Mouse (Mus musculus): ENCODE data around the gene Dph1.
"Not testable (repeated sequence)": the region's sequence is repeated elsewhere in the genome, so short reads cannot be mapped to it uniquely, and the experiment has no call there.

The Dph1 gene

DNA sequence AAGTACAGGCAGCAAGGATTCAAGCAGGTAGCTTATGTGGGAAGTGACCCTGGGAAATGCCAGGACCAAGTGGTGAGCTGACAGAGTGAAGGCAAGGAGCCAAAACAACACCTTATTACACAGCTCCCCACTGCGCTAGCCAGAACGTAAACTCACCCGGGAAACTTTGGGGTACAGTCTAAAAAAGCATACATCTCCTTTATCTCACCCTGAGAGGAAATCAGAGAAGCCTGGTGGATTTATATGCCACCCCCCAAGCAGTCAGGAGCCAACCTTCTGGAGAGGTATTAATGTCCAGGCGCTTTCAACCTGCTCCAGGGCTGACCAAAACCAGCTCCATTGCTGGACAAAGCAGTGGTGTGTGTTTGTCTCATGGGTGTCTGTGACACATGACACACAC lies 12.9 kb upstream of the Dph1 start:
- no peak for DNase-seq (ENCODE audit: low spot score in 2 of 2)

DNA sequence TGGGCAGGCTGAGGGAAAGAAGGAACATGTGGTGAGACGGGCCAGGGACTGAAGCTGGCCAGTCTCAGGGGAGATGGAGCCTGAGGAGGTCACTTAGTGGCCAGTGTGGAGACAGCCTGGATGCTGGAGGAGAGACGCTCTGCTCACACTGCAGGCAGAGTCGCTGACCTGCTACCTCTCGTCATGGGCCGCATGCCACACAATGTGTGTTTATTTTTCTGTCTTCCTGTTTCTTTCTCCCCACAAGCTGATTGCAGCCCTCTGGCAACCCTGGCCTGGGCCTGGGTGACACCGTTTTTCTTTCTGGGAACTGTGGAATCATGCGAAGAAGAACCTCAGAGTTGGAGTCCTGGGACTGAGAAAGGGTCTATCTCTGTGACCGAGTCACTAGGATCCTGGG lies 10.7 kb upstream of the Dph1 start:
- DNase-seq (ENCODE audit: low spot score in 2 of 2): no peak

DNA sequence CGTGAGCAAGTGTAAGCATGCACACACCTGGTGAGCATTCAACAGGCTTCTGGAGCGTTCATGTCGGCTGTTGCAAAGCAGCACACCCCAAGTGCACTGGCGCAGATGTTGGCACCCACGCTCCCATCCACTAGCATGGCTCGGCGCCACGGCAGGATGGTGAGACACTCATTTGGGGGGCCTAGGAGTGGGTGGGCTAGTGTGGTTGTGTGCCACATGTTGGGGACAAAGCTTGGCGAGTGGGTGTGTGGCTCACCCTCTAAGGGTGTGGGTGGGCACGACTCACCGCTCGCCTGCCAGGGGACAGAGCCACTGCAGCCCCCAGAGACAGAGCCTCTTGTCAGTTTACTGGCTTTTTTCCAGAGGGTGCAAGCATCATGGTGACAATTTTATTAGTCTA lies 9.9 kb upstream of the Dph1 start:
- DNase-seq (ENCODE audit: low spot score in 2 of 2): no peak

DNA sequence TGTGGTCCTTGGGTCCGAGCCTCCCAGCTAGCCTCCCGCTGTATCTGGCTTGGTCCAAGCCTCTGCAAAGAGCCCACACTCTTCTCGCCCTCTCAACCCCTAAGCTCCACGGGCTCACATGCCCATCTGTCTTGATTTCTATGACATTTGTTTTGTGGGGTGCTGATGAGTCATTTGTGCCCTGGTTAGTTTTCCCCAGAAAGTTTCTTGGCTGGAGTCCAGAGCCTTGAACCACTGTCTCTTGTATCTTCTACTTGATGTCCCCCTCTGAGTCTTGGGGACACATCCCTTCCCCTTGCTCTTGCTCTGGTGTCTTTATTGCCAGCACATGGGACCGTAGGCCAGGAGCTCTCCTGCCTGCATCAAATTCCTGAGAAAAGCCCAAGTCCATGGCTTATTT lies 8.9 kb upstream of the Dph1 start:
- DNase-seq (ENCODE audit: low spot score in 2 of 2): no peak

DNA sequence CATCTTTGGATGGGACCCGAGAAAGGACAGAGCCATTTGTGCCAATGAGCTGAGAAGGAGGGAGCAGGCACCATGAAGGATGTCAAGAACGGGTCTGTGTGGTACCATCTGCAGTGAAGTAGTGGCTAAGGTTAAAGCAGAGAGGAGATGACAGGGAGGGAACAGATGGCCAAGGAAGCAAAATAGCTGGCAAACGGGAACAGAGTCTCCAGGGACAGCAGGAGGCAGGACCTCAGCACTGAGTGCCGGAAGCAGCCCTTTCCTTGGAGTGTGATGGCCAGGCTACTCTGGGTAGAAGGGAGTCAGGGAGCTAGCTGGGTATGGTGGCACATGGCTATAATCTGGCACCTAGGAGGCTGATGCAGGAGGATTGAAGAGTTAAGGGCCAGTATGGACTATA lies 7.8 kb upstream of the Dph1 start:
- no peak for DNase-seq (ENCODE audit: low spot score in 2 of 2)

DNA sequence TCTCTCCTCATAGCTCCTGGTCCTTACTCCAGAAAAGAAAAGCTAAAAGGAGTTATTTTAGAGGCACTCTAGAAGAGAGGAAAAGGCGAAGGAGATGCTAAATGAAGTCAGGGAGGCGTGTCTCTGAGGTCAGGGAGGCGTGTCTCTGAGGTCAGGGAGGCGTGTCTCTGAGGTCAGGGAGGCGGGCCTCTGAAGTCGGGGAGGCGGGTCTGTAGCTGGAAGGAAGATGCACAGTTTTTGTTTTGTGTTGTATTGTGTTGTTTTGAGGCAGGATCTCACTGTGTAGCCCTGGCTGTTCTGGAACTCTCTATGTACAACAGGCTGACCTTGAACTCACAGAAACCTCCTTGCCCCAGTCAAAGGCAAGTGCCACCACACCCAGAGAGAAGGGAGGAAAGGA lies 6.9 kb upstream of the Dph1 start:
- DNase-seq (ENCODE audit: low spot score in 2 of 2): no peak

DNA sequence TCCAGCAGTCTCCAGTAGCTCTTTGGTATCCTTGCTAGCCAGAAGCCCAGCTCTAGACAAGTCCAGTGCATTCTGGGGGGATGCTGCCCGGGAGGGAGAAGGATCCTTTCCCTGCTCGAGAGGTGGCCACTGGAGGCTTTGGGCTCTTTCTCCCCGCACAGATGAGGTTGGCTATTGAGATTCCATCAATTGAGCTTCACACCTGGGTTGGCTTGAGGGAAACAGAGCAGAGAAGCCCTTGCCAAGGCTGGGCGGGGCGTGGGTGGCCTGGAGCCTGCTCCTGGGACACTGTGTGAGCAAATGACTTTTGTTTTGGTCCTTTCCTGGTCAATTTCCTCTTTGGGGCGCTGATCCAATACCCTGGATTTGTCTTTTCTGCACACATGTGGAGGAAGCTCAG lies 5.1 kb upstream of the Dph1 start:
- no peak for DNase-seq (ENCODE audit: low spot score in 2 of 2)

DNA sequence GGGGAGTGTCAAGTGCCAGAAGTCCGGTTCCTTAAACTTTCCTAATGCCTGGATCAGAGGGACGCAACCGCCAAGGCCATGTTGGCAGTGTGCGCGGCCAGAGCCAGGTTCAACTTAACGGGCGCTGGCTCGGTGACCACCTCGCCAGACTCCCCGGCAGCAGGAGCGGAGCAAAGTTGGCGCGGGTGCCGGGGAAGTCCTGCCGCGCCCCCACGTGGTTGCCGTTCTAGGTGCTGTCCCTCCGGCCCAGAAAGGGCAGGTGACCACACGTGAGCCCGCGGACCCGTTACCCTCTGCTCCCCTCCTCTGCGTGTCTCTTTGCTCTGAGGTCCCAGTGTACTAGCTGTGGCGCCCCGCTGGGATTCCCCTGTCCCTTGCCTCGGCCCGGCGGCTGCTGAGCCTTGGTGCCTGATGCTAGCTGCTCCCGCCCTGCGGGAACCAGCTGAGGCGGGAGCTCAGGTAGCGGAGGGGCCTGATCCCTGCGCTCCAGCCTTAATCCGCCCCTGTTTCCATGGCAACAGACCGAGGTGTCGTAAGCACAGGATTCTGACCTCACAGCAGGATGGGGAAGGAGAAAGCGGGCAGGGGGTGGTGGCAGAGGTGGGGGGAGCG lies 3.9 kb upstream of the Dph1 start:
- no peak for DNase-seq (ENCODE audit: low spot score in 2 of 2)

DNA sequence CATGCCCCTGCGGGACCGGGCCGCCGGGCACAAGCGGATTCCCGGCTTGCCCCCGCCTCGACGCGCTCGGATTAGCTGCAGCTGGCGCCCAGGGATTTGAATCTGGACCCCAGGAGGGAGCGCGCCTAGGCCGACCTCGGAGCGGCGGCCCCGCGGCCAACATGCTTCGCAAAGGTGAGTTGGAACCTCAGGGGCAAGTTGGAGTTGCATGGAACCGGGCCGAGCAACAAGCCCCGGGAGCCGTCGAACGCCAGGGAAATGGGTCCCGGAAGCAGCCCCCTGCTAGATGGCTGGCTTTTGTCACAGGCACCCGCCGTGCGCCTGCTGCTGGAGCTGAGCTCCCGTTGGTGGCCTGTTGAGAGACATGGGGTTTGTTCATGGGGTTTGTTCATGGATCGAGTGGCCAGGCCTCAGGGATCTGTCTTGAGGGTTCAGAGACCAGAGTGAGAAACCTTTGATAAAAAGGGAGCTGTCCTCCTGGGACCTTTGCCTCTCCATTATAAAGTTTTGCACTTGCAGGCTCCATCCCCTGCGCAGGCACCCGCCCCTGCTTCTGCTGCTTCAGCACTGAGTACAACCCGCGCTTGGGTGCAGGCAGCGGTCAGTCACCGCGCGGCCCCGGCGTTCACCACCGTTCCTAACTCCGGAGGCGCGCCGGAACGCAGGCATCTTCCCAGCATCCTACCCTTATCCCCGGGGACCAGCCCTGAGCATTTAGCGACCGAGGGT lies 3.2 kb upstream of the Dph1 start:
- no peak for DNase-seq (ENCODE audit: low spot score in 2 of 2)

DNA sequence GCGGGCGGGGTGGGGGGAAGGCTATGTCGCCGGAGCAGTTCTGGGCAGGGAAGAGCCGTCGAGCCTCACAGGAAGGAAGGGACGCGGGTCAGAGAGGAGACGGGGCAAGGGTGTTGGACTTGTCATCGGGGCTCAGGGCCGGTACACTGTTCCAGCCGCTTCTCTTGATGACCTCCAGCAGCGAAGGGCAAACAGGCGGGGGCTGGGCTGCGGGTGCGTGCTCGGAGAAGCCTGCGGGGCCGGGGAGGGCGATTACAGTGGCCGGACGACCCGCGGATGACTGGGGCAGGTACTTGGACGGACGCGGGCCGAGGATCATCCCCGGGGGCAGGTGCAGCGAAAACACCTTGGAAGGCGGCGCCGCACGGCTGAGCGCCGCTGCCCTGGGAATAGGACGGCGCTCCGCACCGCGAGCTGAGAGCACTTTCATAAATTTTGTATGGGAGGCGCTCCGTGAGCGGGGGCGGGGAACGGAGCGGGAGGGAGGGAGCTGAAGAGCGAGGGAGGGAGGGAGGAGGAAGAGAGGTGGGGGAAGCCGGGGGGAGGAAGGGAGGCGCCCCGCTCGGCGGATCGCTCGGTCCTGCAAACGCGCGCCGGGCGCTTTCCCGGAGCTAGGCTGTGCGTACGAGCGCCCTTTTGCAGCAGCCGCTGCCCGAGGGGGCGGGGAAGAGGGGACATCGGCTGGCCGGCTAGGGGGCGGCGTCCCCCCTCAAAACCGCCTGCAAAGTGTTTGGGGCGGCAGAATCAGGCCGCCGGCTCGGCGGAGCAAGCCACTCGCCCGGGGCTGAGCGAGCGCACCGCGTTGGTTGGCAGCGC lies 2.4 kb upstream of the Dph1 start, which contains the start of gene Rtn4rl1:
Gene Rtn4rl1, plus strand, starts transcription at position 528 of the 816 bp plus-strand sequence.
- DNase-seq (ENCODE audit: low spot score in 2 of 2): peak in 1 of 2 experiments; percentile 61

DNA sequence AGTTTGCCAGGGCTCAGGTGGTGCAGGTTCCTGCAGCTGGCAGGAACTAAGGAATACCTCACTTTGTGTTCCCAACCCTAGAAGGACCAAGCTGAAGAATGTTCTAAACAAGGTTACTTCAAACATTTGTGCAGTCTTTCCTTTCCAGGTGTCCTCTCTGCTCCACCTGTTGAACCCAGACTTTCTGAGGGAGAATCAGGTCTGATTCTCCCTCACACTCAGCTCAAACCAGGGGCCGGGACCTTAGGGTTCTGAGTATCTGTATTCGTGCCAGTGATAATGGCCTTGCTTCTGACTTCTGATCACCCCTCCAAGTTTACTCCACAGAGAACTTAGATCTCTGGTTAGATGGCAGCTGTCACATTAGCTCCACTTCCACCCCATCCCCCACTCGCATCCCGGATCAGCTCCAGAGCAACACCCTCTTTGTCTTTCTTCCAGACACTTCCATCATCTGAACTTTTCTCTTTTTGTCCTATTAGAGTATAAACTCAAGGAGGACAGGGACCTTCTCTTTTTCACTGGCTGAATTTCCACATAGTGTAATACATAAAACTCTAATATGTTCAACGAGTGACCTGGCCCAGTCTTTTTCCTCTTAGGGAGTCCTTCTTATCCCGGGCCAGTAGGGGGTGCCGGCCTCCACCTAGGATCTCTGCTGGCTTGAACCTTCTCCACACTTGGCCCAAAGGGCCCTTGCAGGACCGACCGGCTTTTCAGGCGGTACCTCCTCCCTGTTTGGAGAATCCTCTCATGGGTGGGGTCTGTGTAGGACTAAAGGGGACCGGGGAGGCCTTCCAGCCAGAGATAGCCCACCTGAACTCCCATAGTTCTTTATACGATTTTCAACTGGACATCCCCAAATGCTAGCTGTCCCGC lies 1.5 kb upstream of the Dph1 start:
- DNase-seq (ENCODE audit: low spot score in 2 of 2): peak in 1 of 2 experiments; percentile 70

DNA sequence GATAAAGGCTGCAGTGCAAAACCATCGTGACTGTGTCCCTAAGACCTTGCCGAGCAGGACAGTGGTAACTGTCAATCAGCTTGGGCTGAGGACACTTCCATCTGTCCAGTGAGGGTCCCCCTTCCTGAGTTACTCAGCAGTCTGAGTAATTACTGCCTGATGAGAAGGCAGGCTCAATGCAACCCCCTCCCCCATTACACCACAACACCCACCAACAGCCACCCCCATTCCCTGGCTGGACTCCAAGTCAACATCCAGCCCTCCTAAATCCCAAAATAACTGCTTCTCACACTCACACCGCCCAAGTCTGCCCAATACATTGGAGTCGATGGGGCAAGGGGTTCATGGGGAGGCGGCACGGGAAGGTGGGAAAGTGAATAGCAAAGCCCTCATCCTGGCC lies 800 bp upstream of the Dph1 start:
- DNase-seq (ENCODE audit: low spot score in 2 of 2): no peak

DNA sequence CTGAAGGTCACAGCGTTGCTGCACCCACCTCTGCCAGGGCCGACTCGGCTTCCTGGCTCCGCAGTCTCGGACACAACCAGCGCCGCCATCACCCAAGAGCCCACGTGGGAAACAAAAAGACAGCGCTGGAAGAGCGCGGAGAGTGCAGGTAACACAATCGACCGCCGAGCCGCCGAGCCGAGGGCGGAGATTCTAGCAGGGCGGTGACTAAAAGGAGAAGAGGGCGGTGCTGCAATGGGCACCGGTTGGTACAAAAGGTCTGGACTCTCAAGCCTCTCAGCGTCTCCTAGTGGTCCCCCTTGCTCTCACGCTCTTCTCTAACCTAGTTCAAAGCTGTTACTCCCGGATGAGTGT lies 693 bp downstream of the Dph1 start:
- DNase-seq (ENCODE audit: low spot score in 2 of 2): peak in 1 of 2 experiments; percentile 73

DNA sequence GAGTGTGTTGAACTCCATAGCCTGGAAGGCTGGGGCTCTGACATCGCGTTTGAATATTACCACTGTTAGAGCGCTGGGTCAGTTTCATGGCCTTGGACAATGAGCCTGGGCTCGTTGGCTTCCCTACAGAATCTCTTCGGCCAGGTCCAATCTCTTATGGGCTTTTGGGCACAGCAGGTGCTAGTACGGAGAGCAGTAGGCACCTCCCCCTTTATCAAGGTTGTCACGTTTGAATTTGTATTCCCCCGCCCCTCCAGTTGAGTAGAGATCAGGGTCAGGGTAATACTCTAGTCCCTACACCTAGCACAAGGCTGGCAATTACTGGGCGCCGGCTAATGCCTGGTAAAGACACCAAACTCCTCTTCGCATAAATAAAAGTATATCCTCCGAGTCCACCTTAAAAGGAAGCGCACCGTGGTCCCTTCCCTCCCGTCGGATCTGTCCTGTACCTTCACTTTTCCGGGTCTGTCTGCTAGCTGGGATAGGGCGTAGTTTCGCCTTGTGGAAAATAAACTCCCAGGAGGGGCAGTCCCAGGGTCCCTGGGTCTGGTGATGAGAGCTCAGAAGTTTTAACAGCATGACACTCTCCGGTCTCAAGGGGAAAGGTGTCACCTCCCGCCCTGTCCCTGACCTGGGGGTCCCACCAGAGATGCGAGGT lies 1.2 kb downstream of the Dph1 start:
- DNase-seq (ENCODE audit: low spot score in 2 of 2): no peak

DNA sequence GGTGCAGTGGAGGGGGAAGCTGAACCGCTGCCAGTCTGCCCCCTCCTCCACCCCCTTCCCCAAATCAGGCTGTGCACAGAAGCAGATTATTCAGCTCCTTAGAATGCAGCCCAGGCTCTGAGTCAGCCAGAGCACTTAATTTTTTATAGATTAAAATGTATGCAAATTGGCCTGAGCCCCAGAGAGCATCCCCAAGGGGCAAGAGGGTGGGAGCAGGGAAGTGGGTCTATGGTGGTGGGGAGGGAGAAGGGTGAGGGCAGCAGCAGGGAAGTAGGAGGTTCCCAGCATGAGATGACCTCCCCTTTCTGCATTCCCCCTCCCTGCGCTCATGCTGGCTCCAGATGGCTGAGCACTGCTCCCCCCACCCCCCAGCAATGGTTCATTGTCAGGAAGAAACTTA lies 6.1 kb downstream of the Dph1 start:
- no peak for DNase-seq (ENCODE audit: low spot score in 2 of 2)

DNA sequence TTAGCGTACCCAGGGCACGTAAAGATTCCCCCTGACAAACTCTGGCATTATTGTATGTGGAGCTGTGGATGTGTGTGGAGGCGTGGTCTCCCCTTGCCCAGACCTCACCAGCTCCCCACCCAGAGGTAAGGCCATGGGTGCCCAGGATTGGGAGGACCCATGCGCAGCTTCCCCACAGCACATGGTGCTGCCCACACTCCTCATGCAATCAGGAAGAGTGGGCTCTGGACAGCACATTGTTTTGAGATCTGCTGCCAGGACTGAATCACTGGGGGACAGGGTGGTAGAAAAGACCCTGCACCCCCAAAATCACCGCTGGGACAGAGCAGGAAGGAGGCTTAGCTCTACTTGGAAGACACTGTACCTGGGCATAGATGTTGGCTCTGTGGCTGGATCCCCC lies 6.5 kb downstream of the Dph1 start:
- no peak for DNase-seq (ENCODE audit: low spot score in 2 of 2)

DNA sequence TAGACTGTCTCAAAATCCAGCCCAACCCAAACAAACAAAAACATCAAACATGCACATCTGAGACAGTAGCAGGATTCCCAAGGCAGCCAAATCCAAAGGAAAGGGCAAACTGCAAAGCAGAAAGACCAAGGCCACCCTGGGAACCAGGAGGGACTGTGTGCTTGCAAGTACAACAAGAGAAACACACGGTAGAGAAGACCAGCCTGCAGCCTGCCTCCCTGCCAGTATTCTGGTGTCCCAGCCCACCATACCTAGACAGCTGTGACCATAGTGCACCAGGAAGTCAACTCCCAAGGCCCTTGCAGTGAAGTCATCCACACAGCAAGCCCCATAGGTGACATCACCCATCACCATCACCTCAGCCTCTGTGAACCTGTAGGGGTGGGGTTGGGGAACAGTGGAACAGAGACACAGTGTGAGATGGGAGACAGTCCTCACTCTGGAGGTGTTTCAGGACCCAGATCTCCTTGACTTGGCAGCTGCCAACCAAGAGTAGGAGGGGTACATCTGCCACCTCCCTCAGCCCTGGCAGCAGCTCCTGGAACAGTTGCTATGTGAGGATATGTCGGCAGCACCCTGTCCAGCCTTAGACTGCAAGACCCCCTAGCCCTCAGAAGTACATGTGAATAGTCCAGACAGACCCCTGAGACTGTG lies 7.0 kb downstream of the Dph1 start:
- no peak for DNase-seq (ENCODE audit: low spot score in 2 of 2)

DNA sequence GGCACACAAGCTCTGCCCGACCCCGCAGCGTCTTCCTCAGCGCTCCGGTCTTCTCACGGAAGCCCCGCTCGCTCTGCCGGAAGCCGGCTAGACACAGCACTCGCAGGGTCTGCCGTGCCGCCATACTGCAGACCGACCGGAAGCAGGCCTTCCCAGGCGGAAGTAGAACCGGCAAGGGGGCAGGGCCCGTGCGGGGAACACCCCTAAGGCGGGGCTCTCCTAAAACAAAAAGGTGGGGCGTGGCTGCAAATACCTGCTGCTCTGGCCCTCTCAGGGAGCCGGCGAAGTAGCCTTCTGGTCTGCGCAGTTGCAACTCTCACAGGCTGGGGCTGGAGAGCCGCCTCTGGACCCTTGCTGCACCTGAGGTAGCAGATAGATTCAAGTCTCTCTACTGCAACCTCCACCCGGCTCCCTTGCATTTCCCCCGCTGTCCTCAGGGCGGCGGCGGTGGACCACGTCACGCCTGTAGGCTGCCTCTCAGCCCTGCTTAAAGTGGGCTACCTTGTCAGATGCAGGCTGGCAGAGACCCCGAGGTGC lies 12.3 kb downstream of the Dph1 start, which contains the start of gene Ovca2:
Gene Ovca2, minus strand, starts transcription at position 164 of the 537 bp plus-strand sequence.
- DNase-seq (ENCODE audit: low spot score in 2 of 2): peak; percentile 85 to 87

DNA sequence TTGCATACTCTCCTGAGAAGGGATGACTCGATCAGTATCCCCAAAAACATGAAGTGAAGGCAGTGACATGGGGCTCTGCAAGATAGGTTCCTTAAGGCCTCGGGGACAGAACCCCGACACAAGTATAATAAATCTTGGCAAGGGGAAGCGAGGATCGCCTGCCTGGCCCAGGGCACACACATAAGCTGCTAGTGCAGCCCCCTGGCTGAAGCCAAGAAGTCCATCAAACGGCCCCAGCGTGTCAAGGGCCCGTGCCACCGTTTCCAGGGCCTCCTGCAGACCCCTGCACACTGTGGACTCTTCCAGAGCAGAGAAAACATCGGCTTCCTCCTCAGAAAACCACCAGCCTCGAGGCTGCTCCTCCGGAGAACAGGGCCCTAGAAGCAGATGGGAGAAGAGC lies 13.0 kb downstream of the Dph1 start:
- DNase-seq (ENCODE audit: low spot score in 2 of 2): no peak

DNA sequence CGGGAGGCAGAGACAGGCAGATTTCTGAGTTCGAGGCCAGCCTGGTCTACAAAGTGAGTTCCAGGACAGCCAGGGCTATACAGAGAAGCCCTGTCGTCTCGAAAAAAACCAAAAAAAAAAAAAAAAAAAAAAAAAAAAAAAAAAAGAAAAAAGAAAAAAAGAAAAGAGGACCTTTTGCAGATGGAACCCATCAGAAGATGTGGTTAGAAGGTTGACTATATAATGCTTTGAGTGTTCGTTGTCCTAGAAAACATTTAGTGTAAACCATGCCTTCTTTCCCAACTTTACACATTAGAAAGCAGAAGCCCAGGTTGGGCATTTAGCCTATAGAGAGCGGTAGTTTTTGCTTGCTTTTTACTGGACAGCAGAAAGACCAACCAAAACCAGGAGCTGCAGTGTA lies 16.5 kb downstream of the Dph1 start:
- not testable (repeated sequence) for DNase-seq (ENCODE audit: low spot score in 2 of 2)

DNA sequence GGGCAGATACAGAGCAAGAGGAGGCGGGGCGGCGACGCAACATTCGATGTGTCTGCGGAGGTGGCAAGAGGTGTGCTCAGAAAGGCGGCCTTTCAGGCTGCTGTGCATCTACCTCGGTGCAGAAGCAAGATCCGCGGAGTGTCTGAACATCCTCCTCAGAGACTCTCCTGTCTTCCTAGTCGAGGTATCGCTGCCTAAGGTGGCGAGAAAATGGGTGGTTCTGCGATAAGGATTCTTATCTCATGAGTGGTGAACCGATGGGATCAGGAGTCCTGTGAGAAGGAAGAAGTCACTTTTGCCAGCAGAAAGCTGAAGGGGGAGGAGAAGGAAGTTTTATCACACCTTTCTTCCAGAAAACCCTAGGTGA lies 17.3 kb downstream of the Dph1 start:
- no peak for DNase-seq (ENCODE audit: low spot score in 2 of 2)
